Mouse (Mus musculus): ENCODE measurements around the gene Samd5. TPM values are rescaled to one million over a fixed set of nuclear protein-coding genes. Genes with fewer than 3 reads are reported as not detected.
A peak's percentile ranks its signal among the peaks of the same experiment; 100 is the strongest.

Samd5 gene
- polyA plus RNA-seq (2012; rRNA removed) (6.7 and 7.4 TPM in 2 replicates), polyA plus RNA-seq (2014; fragmentation: Nextera tagmentation; extraction: Ambion mirVana) (11.1 and 11.8 TPM in 2 replicates)

DNA sequence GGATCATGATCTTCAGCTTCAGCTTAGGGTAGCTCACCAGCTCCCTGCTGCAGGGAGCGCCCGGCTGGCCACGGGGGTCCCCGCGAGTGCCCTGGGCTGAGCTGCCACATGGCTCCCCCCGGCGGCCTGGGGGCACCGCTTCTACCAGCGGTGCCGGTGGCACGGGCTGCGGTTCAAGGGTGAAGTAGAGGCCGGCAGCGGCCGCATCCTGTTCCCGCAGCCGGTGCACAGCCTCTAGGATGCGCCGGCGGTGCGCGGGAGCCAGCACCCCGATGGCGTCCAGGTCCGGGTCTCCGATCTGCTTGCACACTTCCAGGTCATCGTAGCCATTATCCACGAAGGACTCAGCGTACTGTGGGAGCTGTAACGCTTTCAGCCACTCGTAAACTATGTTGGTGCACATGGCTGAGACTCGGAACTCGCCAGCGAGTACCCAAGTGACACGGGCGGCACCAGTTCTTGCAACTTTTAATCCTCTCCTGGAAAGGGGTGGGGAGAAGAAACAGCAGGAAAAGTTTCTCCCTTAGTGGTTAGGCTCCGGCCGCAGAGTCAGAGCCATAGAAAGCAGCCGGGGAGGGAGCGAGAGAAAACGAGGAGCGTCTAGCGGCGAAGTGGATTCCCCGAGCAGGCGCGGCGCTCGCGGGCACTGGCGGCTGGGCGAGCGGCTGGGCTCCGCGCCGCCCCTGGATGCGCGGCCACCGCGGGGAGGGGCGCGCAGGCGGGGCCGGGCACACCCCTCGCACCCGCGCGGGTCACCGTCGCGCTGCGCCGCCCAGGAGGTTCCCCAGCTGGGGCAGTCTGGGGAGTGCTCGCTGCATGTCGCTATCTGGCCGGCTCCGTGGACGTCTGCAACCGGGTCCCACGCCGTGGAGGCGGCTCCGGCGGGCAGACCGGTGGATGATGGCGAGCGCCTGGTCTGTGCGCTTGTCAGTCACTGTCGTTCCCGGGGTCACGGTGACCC is at the start of gene Samd5:
Samd5 (minus strand) TSS at position 648 of the 961 bp plus-strand sequence.
- peak within 1 kb of the TSS; percentile 98 for H3K4me2 ChIP-seq (replicated peaks; ENCODE audit: low read depth, low read length, severe bottlenecking)
- 0 out of 2 replicates have a peak, but pooled peaks cover 8% of the 10 kb centered on the region for H3K27me3 ChIP-seq (ENCODE audit: control insufficient read depth, insufficient read depth, low read length)
- H3K27ac ChIP-seq (replicated peaks; ENCODE audit: low read depth, low read length): 0 out of 2 replicates have a peak within 1 kb of the TSS, but pooled peaks have one; percentile 26
- peak within 1 kb of the TSS; percentile 59 for H3K4me3 ChIP-seq (replicated peaks; ENCODE audit: low read length)
- H3K9me3 ChIP-seq (ENCODE audit: control insufficient read depth, low read length): no peaks in the 10 kb centered on the region
- WGBS: 1% methylated on average over 47 of the region's 91 CpGs
- TF ChIP-seq POLR2A (IDR thresholded peaks at IDR 0.05; ENCODE audit: borderline replicate concordance, extremely low read depth, insufficient read depth, insufficient read length): no peak
- peak within 1 kb of the TSS; percentile 65 for H3K9ac ChIP-seq (ENCODE audit: low read depth, low read length, severe bottlenecking)
- ATAC-seq (ENCODE audit: low FRiP score, low read depth): peak; percentile 54
- peaks cover 6% of the 10 kb centered on the region; the same call in 1 of the 2 replicates for H3K4me1 ChIP-seq (ENCODE audit: control insufficient read depth, insufficient read depth, low read length)
- H3K36me3 ChIP-seq (ENCODE audit: control insufficient read depth, insufficient read depth, low read length): no peaks in the 10 kb centered on the region
- peak; percentile 49 for DNase-seq (ENCODE audit: low spot score)

DNA sequence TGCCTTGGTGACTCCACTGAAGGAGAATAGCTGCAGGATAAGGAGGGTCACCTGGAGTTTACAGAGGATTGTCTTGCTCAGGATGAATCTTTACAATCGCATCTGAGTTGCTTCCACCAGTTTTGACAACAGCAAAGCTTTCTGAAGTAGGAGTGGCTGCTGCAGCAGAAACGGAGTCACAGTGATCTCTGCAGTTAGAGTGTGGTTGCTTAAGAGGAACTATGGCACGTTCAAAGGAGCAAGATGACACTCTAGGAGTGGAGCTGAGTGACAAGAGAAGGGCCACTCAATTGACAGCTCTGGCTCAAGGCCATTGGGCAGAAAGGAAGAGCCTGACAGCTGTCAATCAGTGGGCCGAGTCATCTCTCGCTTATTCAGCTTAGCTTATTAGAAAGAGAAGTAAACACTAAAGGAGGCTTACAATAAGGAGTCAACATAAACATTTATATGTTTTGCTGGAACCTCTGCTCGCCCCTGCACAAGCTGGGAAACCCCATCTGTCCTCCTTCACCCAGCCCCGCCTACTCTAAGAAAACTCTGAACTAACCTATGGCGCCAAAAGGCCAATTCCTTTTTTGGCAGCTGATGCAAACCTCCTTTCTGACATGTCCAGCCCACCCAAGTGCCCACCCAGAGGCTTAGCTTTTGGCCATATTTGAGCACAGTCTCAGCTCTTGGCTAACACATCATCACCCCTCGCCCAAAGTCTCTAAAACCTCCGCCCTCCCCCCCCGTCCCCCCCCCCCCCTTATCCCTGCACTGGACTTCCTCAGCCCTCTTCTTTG is 47.7 kb upstream of the Samd5 start:
- no peaks in the 10 kb centered on the region for H3K9me3 ChIP-seq (ENCODE audit: control insufficient read depth, low read length)
- no peak overlapping the region for H3K27ac ChIP-seq (replicated peaks; ENCODE audit: low read depth, low read length)
- H3K9ac ChIP-seq (ENCODE audit: low read depth, low read length, severe bottlenecking): no peak overlapping the region
- WGBS: 75% methylated on average over 11 of the region's 11 CpGs
- ATAC-seq (ENCODE audit: low FRiP score, low read depth) (no peak), DNase-seq (ENCODE audit: low spot score) (no peak)
- TF ChIP-seq POLR2A (IDR thresholded peaks at IDR 0.05; ENCODE audit: borderline replicate concordance, extremely low read depth, insufficient read depth, insufficient read length): no peak
- H3K27me3 ChIP-seq (ENCODE audit: control insufficient read depth, insufficient read depth, low read length): no peaks in the 10 kb centered on the region
- no peak overlapping the region for H3K4me2 ChIP-seq (replicated peaks; ENCODE audit: low read depth, low read length, severe bottlenecking)
- H3K4me3 ChIP-seq (replicated peaks; ENCODE audit: low read length): no peak overlapping the region
- H3K36me3 ChIP-seq (ENCODE audit: control insufficient read depth, insufficient read depth, low read length): no peaks in the 10 kb centered on the region
- no peaks in the 10 kb centered on the region for H3K4me1 ChIP-seq (ENCODE audit: control insufficient read depth, insufficient read depth, low read length)

DNA sequence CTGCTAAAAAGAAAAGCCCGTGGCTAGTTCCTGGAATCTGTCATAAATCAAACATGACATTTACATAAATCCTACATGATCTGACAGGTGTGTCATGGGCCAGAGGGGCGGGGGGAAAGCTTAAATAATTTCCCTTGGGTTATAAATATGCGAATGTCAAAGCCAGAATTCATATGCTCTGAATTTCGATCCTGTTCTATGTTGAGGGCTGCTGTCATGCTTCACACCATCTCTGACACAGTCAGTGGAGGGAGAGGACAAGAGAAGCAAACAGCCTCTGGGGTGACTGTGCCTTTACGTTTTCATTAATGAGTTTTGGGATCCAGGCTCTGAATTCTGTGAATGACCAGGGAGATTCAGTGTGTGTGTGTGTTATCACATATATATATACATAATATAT is 45.0 kb upstream of the Samd5 start:
- Histone ChIP-seq H3K4me2 (replicated peaks; ENCODE audit: low read depth, low read length, severe bottlenecking) (no peak overlapping the region), H3K9ac (ENCODE audit: low read depth, low read length, severe bottlenecking) (no peak overlapping the region), H3K4me1 (ENCODE audit: control insufficient read depth, insufficient read depth, low read length) (no peaks in the 10 kb centered on the region), H3K27me3 (ENCODE audit: control insufficient read depth, insufficient read depth, low read length) (no peaks in the 10 kb centered on the region), H3K36me3 (ENCODE audit: control insufficient read depth, insufficient read depth, low read length) (no peaks in the 10 kb centered on the region), H3K9me3 (ENCODE audit: control insufficient read depth, low read length) (no peaks in the 10 kb centered on the region), H3K4me3 (replicated peaks; ENCODE audit: low read length) (no peak overlapping the region), H3K27ac (replicated peaks; ENCODE audit: low read depth, low read length) (no peak overlapping the region)
- TF ChIP-seq POLR2A (IDR thresholded peaks at IDR 0.05; ENCODE audit: borderline replicate concordance, extremely low read depth, insufficient read depth, insufficient read length): no peak
- WGBS: 70% methylated on average over 5 of the region's 5 CpGs
- ATAC-seq (ENCODE audit: low FRiP score, low read depth) (no peak), DNase-seq (ENCODE audit: low spot score) (no peak)

DNA sequence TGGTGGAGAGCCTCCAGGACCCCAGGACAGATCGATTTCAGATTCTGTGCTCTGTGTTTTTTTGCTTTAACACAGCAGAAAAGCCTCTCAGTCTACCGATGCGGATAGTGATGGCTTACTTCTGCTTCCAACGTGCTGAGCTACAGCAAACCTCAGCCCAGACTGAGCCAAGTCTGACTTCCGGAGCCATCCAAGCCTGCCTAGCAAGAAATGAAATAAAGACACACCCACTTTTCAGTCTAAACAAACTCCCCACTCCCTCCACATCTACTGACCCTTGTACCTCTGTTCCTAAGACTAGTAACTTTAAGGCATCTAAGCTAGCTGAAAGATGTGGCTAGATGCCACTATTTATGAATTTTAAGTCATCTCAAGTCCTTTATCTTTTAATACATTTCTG is 43.1 kb upstream of the Samd5 start:
- H3K36me3 ChIP-seq (ENCODE audit: control insufficient read depth, insufficient read depth, low read length): no peaks in the 10 kb centered on the region
- 71% methylated on average over 5 of the region's 5 CpGs for WGBS
- H3K4me3 ChIP-seq (replicated peaks; ENCODE audit: low read length): no peak overlapping the region
- no peaks in the 10 kb centered on the region for H3K9me3 ChIP-seq (ENCODE audit: control insufficient read depth, low read length)
- no peak overlapping the region for H3K4me2 ChIP-seq (replicated peaks; ENCODE audit: low read depth, low read length, severe bottlenecking)
- H3K9ac ChIP-seq (ENCODE audit: low read depth, low read length, severe bottlenecking): no peak overlapping the region
- DNase-seq (ENCODE audit: low spot score) (no peak), ATAC-seq (ENCODE audit: low FRiP score, low read depth) (no peak)
- H3K27me3 ChIP-seq (ENCODE audit: control insufficient read depth, insufficient read depth, low read length): no peaks in the 10 kb centered on the region
- no peaks in the 10 kb centered on the region for H3K4me1 ChIP-seq (ENCODE audit: control insufficient read depth, insufficient read depth, low read length)
- H3K27ac ChIP-seq (replicated peaks; ENCODE audit: low read depth, low read length): no peak overlapping the region
- no peak for TF ChIP-seq POLR2A (IDR thresholded peaks at IDR 0.05; ENCODE audit: borderline replicate concordance, extremely low read depth, insufficient read depth, insufficient read length)

DNA sequence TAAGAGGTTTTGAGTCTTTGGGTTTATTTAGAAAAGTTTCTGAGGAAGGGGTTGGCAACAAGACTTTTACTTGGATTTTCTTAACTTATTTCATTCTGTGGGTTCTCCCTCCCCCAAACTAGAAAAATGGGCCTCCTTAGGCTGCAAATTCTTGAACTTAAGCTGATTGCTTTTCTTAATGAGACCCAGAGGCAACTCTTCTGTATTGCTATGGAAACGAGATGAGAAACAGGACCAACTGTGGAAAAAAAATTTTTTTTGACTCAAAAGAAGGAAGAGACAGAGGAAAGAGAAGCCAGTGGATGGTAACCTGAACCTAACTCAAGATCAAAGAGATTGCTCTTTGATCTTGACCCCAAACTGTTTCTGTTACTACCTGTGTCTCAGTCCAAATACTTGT is 29.9 kb upstream of the Samd5 start:
- H3K36me3 ChIP-seq (ENCODE audit: control insufficient read depth, insufficient read depth, low read length): no peaks in the 10 kb centered on the region
- no peak for TF ChIP-seq POLR2A (IDR thresholded peaks at IDR 0.05; ENCODE audit: borderline replicate concordance, extremely low read depth, insufficient read depth, insufficient read length)
- 9% methylated on average over 1 of the region's 1 CpGs for WGBS
- H3K4me3 ChIP-seq (replicated peaks; ENCODE audit: low read length): no peak overlapping the region
- no peak overlapping the region for H3K27ac ChIP-seq (replicated peaks; ENCODE audit: low read depth, low read length)
- DNase-seq (ENCODE audit: low spot score) (no peak), ATAC-seq (ENCODE audit: low FRiP score, low read depth) (no peak)
- no peaks in the 10 kb centered on the region for H3K27me3 ChIP-seq (ENCODE audit: control insufficient read depth, insufficient read depth, low read length)
- H3K9ac ChIP-seq (ENCODE audit: low read depth, low read length, severe bottlenecking): no peak overlapping the region
- no peaks in the 10 kb centered on the region for H3K9me3 ChIP-seq (ENCODE audit: control insufficient read depth, low read length)
- no peak overlapping the region for H3K4me2 ChIP-seq (replicated peaks; ENCODE audit: low read depth, low read length, severe bottlenecking)
- peaks cover 4% of the 10 kb centered on the region; the same call in 1 of the 2 replicates for H3K4me1 ChIP-seq (ENCODE audit: control insufficient read depth, insufficient read depth, low read length)

All from limb, embryonic 14.5 days (tissue).